In genomic region chr3:37723662-37724170, GRCm38 (mm10) we compare ENCODE assay signal across 7 mouse cellular contexts. TPM values are rescaled to one million over a fixed set of nuclear protein-coding genes. Genes with fewer than 3 reads are reported as not detected.
A peak's percentile ranks its signal among the peaks of the same experiment; 100 is the strongest.
DNase-seq lines count a peak whose midpoint lies in the region; ATAC-seq and TF ChIP-seq lines count a peak whose summit lies in the region.

No protein-coding gene starts in this region.

- peak overlapping the region; percentile 26 for H3K4me3 ChIP-seq in lung, embryonic 14.5 days (ENCODE audit: low read depth, low read length)
- peak overlapping the region; percentile 55 for H3K4me3 ChIP-seq in forebrain, embryonic 10.5 days
- peak overlapping the region; percentile 29 for H3K4me3 ChIP-seq in intestine, embryonic 14.5 days (ENCODE audit: low read depth, low read length)
- H3K4me3 ChIP-seq in liver, embryonic 12.5 days = peak overlapping the region; percentile 35

- H3K27ac ChIP-seq in lung, embryonic 14.5 days (ENCODE audit: low read depth) = peak overlapping the region; percentile 95
- H3K27ac ChIP-seq in forebrain, embryonic 10.5 days = peak overlapping the region; percentile 83
- H3K27ac ChIP-seq in intestine, embryonic 14.5 days (ENCODE audit: low read depth) = peak overlapping the region; percentile 84
- H3K27ac ChIP-seq in liver, embryonic 12.5 days = peak overlapping the region; percentile 21; the same call in 1 of the 2 replicates

- H3K9ac ChIP-seq in lung, embryonic 14.5 days = peak overlapping the region; percentile 48
- peak overlapping the region; percentile 25; the same call in 1 of the 2 replicates for H3K9ac ChIP-seq in intestine, embryonic 14.5 days (ENCODE audit: low read length)
- H3K9ac ChIP-seq in liver, embryonic 12.5 days = peak overlapping the region; percentile 15; the same call in 1 of the 2 replicates

- WGBS in lung, embryonic 14.5 days = 4% methylated on average over 17 of the region's 17 CpGs
- under 1% methylated on average over 17 of the region's 17 CpGs for whole genome bisulfite sequencing in forebrain, embryonic 10.5 days
- whole genome bisulfite sequencing in intestine, embryonic 14.5 days = 4% methylated on average over 17 of the region's 17 CpGs
- WGBS in liver, embryonic 12.5 days (ENCODE audit: insufficient replicate concordance) = 2% methylated on average over 17 of the region's 17 CpGs

- ATAC-seq in lung, embryonic 14.5 days (ENCODE audit: insufficient read depth) = peak; percentile 66
- peak; percentile 70 for ATAC-seq in intestine, embryonic 14.5 days (replicated peaks; ENCODE audit: low FRiP score, low TSS enrichment, low read depth)
- no peak for ATAC-seq in liver, embryonic 12.5 days

- no peaks in the 10 kb centered on the region for H3K9me3 ChIP-seq in lung, embryonic 14.5 days (ENCODE audit: low read depth, low read length)
- no peaks in the 10 kb centered on the region for H3K9me3 ChIP-seq in forebrain, embryonic 10.5 days
- H3K9me3 ChIP-seq in intestine, embryonic 14.5 days (ENCODE audit: control insufficient read depth, low read length) = no peaks in the 10 kb centered on the region
- H3K9me3 ChIP-seq in liver, embryonic 12.5 days (replicated peaks) = no peaks in the 10 kb centered on the region

- H3K4me1 ChIP-seq in lung, embryonic 14.5 days (ENCODE audit: insufficient read depth) = peaks cover 15% of the 10 kb centered on the region; the same call in 1 of the 2 replicates
- peaks cover 28% of the 10 kb centered on the region for H3K4me1 ChIP-seq in forebrain, embryonic 10.5 days
- H3K4me1 ChIP-seq in intestine, embryonic 14.5 days (replicated peaks; ENCODE audit: control insufficient read depth, insufficient read depth, low read length) = peaks cover 32% of the 10 kb centered on the region
- H3K4me1 ChIP-seq in liver, embryonic 12.5 days = peaks cover 28% of the 10 kb centered on the region

- peaks cover 28% of the 10 kb centered on the region for H3K27me3 ChIP-seq in lung, embryonic 14.5 days (ENCODE audit: insufficient read depth, low read length)
- peaks cover 64% of the 10 kb centered on the region for H3K27me3 ChIP-seq in forebrain, embryonic 10.5 days (ENCODE audit: poor library complexity, severe bottlenecking)
- no peaks in the 10 kb centered on the region for H3K27me3 ChIP-seq in intestine, embryonic 14.5 days (replicated peaks; ENCODE audit: control insufficient read depth, insufficient read depth, low read length)
- H3K27me3 ChIP-seq in liver, embryonic 12.5 days (replicated peaks) = peaks cover 67% of the 10 kb centered on the region

- no peaks in the 10 kb centered on the region for H3K36me3 ChIP-seq in lung, embryonic 14.5 days (ENCODE audit: insufficient read depth)
- no peaks in the 10 kb centered on the region for H3K36me3 ChIP-seq in forebrain, embryonic 10.5 days (replicated peaks)
- no peaks in the 10 kb centered on the region for H3K36me3 ChIP-seq in intestine, embryonic 14.5 days (ENCODE audit: control insufficient read depth, insufficient read depth, low read length)
- no peaks in the 10 kb centered on the region for H3K36me3 ChIP-seq in liver, embryonic 12.5 days

- peak; percentile 60 for DNase-seq in lung, embryonic 14.5 days
- DNase-seq in lung, adult 18-20 months = no peak
- DNase-seq in forebrain, embryonic 10.5 days (ENCODE audit: extremely low spot score, low spot score) = peak; percentile 53
- no peak for DNase-seq in intestine, embryonic 14.5 days (ENCODE audit: low spot score)
- DNase-seq in right cerebral cortex, adult 18-20 months = peak; percentile 46
- DNase-seq in spleen, adult 12 weeks (ENCODE audit: low spot score) = no peak

- H3K4me2 ChIP-seq in lung, embryonic 14.5 days = peak overlapping the region; percentile 53
- peak overlapping the region; percentile 48 for H3K4me2 ChIP-seq in intestine, embryonic 14.5 days (ENCODE audit: low read length)
- peak overlapping the region; percentile 60 for H3K4me2 ChIP-seq in liver, embryonic 12.5 days

- no peak for TF ChIP-seq CTCF in lung, embryonic 14.5 days (IDR thresholded peaks at IDR 0.05; ENCODE audit: low read depth)

RNA-seq across cellular contexts. Expression of gene Gm5148, which starts 0.6 kb away (rescaled TPM):
- polyA plus RNA-seq in lung, embryonic 14.5 days (2014; fragmentation: Nextera tagmentation; extraction: Ambion mirVana) = 6.6 and 6.7 TPM in 2 replicates
- 2.4 and 3.5 TPM in 2 replicates for polyA plus RNA-seq in forebrain, embryonic 10.5 days (2016; fragmentation: Nextera tagmentation; extraction: Ambion mirVana)
- polyA plus RNA-seq in intestine, embryonic 14.5 days (2014; fragmentation: Nextera tagmentation; extraction: Ambion mirVana) = 5.2 and 6.0 TPM in 2 replicates
- 2.7 and 3.1 TPM in 2 replicates for polyA plus RNA-seq in liver, embryonic 12.5 days (2016; fragmentation: Nextera tagmentation; extraction: Ambion mirVana)

Comparison
In these comparisons a context has a peak if more than half of its experiments do, and no peak if none do; other contexts are left out.
1. DNase-seq: peak in lung, embryonic 14.5 days (single experiment), forebrain, embryonic 10.5 days (single experiment) and right cerebral cortex, adult 18-20 months (single experiment); none in lung, adult 18-20 months (0 of 2), intestine, embryonic 14.5 days (single experiment) and spleen, adult 12 weeks (single experiment).
2. H3K27ac ChIP-seq: peak in every context shown above with its lines; median percentile 95 in lung, embryonic 14.5 days; 84 in intestine, embryonic 14.5 days; 83 in forebrain, embryonic 10.5 days; 21 in liver, embryonic 12.5 days.
3. Peak in every context shown above with its lines, with median percentiles within 50 percentile points of each other: H3K4me2 ChIP-seq, H3K4me3 ChIP-seq and H3K9ac ChIP-seq.